Mouse (Mus musculus) heart, postnatal 0 days (tissue): ENCODE data around the gene Nos1ap. TPM values are rescaled to one million over a fixed set of nuclear protein-coding genes. Genes with fewer than 3 reads are reported as not detected.

Experiments
- ATAC-seq: fragments of 200-750 bp; cut with Nextera tagmentation; 2 replicates; pipeline ENCODE4 v1.8.0; 2017; ENCODE audit warnings: low read depth, moderate number of reproducible peaks, moderate library complexity; ENCODE audit not compliant: insufficient read depth
- DNase-seq: peaks from one replicate; pipeline ENCODE4 v3.0.0-alpha.2; 2016; ENCODE audit warnings: low spot score
- H3K27ac ChIP-seq: fragments of 300-500 bp; sonication (generic); 2 replicates; pipeline ENCODE4 v1.5.1; 2014; ENCODE audit warnings: low read depth, mild to moderate bottlenecking
- H3K27me3 ChIP-seq: fragments of 300-500 bp; sonication (generic); 2 replicates; pipeline ENCODE4 v1.6.1; 2014; ENCODE audit warnings: low read length, mixed read lengths; ENCODE audit not compliant: control insufficient read depth, insufficient read depth
- H3K36me3 ChIP-seq: fragments of 300-500 bp; sonication (generic); replicated peaks from 2 replicates; pipeline ENCODE4 v1.6.1; 2014; ENCODE audit warnings: low read length, mixed read lengths; ENCODE audit not compliant: control insufficient read depth, insufficient read depth
- H3K4me1 ChIP-seq: fragments of 300-500 bp; sonication (generic); 2 replicates; pipeline ENCODE4 v1.6.1; 2014; ENCODE audit warnings: antibody characterized with exemption; ENCODE audit not compliant: control insufficient read depth, insufficient read depth
- H3K4me2 ChIP-seq: fragments of 300-500 bp; sonication (generic); 2 replicates; pipeline ENCODE4 v1.6.1; 2014; ENCODE audit warnings: low read depth, mild to moderate bottlenecking, low read length, moderate library complexity
- H3K4me3 ChIP-seq: fragments of 300-500 bp; sonication (generic); 2 replicates; pipeline ENCODE4 v1.5.1; 2014; ENCODE audit warnings: low read depth, low read length
- H3K9ac ChIP-seq: fragments of 300-500 bp; sonication (generic); replicated peaks from 2 replicates; pipeline ENCODE4 v1.6.1; 2014; ENCODE audit warnings: low read depth, low read length, mixed read lengths
- H3K9me3 ChIP-seq: fragments of 300-500 bp; sonication (generic); replicated peaks from 2 replicates; pipeline ENCODE4 v1.6.1; 2016; ENCODE audit warnings: low read length; ENCODE audit not compliant: control insufficient read depth
- CTCF ChIP-seq: IDR thresholded peaks from 2 replicates; pipeline ENCODE4 v1.5.1; 2016; ENCODE audit warnings: antibody characterized with exemption, control low read depth, low read depth
- EP300 ChIP-seq: IDR thresholded peaks from 2 replicates; pipeline ENCODE4 v1.6.1; 2016; ENCODE audit warnings: antibody characterized with exemption, low read depth
- WGBS: fragments of 180-500 bp; shearing (Covaris S2); extraction: QIAGEN DNeasy Blood & Tissue Kit; methylation state at CpG from one replicate; pipeline ENCODE4 v1.1.7; 2014; 5-methylcytosine and 5-hydroxymethylcytosine counted together
- polyA plus RNA-seq: library from polyadenylated mRNA; unstranded; fragments of >200 nt; fragmentation: Nextera tagmentation; extraction: Ambion mirVana; gene quantifications from 2 replicates; pipeline ENCODE4 v1.2.1, GENCODE M21; 2015
- total RNA-seq: library from RNA; depleted of rRNA; stranded (reverse); fragments of >200 nt; gene quantifications from 2 replicates; pipeline ENCODE4 v1.2.3, GENCODE M21; 2014; ENCODE audit warnings: low replicate concordance

Nos1ap gene
- total and polyA plus RNA-seq, 2 experiments from 2014 or later, result 0.99 to 10.3 TPM

- 84% methylated on average over 3 of the region's 3 CpGs for WGBS
- no peaks in the 10 kb centered on the region for H3K27me3 ChIP-seq
- H3K4me3 ChIP-seq, result no peak overlapping the region
- H3K4me1 ChIP-seq, result peaks cover 8% of the 10 kb centered on the region; the same call in 1 of the 2 replicates
- no peak overlapping the region for H3K9ac ChIP-seq
- TF ChIP-seq EP300, result no peak
- no peak for TF ChIP-seq CTCF
- H3K4me2 ChIP-seq, result no peak overlapping the region
- no peaks in the 10 kb centered on the region for H3K36me3 ChIP-seq
- ATAC-seq, result no peak
- no peak for DNase-seq
- no peaks in the 10 kb centered on the region for H3K9me3 ChIP-seq
- no peak overlapping the region for H3K27ac ChIP-seq
These were observed 134.3 kb downstream of the Nos1ap start for GRCm38 (mm10) chr1:170455387-170455786.

DNA sequence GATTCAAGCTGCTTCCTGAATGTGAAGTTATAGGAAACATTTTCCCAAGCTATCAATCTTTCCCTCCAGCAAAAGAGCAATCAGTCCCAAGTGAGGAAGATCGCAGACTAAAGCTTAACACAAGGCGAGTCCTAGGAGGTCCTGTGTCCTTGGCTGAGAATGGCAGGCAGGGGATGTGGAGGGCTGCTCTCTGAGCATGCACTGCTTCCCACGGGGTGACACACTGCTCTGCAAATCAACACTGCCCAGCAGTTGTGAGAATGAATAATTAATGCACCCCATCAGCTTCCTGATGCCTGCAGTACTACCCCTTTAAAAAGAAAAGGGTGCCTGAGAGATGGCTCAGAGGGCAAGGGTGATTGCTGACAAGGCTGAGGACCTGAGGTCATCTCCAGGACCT lies 136.2 kb downstream of the Nos1ap start:
- DNase-seq, result no peak
- Histone ChIP-seq H3K27ac (no peak overlapping the region), H3K4me2 (no peak overlapping the region), H3K36me3 (no peaks in the 10 kb centered on the region), H3K9ac (no peak overlapping the region), H3K4me3 (no peak overlapping the region), H3K9me3 (no peaks in the 10 kb centered on the region), H3K4me1 (peaks cover 7% of the 10 kb centered on the region; the same call in 1 of the 2 replicates), H3K27me3 (no peaks in the 10 kb centered on the region)
- 51% methylated on average over 3 of the region's 3 CpGs for WGBS
- TF ChIP-seq CTCF (no peak), EP300 (no peak)
- no peak for ATAC-seq

- no peak overlapping the region for H3K4me2 ChIP-seq
- TF ChIP-seq CTCF (no peak), EP300 (no peak)
- no peaks in the 10 kb centered on the region; the same call in 1 of the 2 replicates for H3K4me1 ChIP-seq
- DNase-seq (no peak), ATAC-seq (no peak)
- H3K4me3 ChIP-seq, result no peak overlapping the region
- H3K27ac ChIP-seq, result no peak overlapping the region
- H3K9ac ChIP-seq, result no peak overlapping the region
- 50% methylated on average over 2 of the region's 2 CpGs for WGBS
- no peaks in the 10 kb centered on the region for H3K9me3 ChIP-seq
- H3K27me3 ChIP-seq, result no peaks in the 10 kb centered on the region
- H3K36me3 ChIP-seq, result no peaks in the 10 kb centered on the region
These were observed 141.4 kb downstream of the Nos1ap start for GRCm38 (mm10) chr1:170448244-170448643.

DNA sequence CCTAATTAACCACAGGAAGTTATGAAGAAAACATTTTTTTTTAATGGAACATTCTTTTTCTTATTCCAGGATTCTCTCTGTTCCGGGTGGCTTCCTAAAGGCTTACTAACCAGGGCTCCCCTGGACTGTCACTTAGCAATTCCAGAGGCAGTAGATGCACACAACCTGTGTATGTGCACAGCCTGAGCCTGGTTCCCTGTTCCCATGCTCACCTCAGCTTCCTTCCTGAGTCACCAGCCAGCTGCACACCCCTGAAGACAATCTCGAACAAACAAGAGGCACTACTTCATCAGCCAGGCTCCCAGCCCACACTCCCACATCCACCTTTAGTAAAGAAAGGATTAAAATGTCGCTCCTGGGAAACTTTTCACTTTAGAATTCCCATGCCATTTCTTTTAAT lies 144.2 kb downstream of the Nos1ap start:
- Histone ChIP-seq H3K9me3 (no peaks in the 10 kb centered on the region), H3K4me2 (no peak overlapping the region), H3K9ac (no peak overlapping the region), H3K27ac (no peak overlapping the region), H3K27me3 (no peaks in the 10 kb centered on the region), H3K4me1 (no peaks in the 10 kb centered on the region; the same call in 1 of the 2 replicates), H3K36me3 (no peaks in the 10 kb centered on the region), H3K4me3 (no peak overlapping the region)
- ATAC-seq (no peak; the same call in 1 of the 2 replicates), DNase-seq (no peak)
- TF ChIP-seq CTCF (no peak), EP300 (no peak)
- 54% methylated on average over 3 of the region's 3 CpGs for WGBS

- H3K36me3 ChIP-seq, result no peaks in the 10 kb centered on the region
- ATAC-seq (no peak), DNase-seq (no peak)
- H3K4me1 ChIP-seq, result peaks cover 5% of the 10 kb centered on the region; the same call in 1 of the 2 replicates
- WGBS, result 80% methylated on average over 10 of the region's 10 CpGs
- no peak overlapping the region for H3K4me2 ChIP-seq
- H3K9ac ChIP-seq, result no peak overlapping the region
- no peak overlapping the region for H3K27ac ChIP-seq
- no peaks in the 10 kb centered on the region for H3K9me3 ChIP-seq
- no peak overlapping the region for H3K4me3 ChIP-seq
- H3K27me3 ChIP-seq, result no peaks in the 10 kb centered on the region
- no peak for TF ChIP-seq CTCF
- TF ChIP-seq EP300, result no peak
These were observed 149.3 kb downstream of the Nos1ap start for GRCm38 (mm10) chr1:170440367-170440766.

- no peak for ATAC-seq
These were observed 151.1 kb downstream of the Nos1ap start for GRCm38 (mm10) chr1:170438471-170439151.

More at GRCm38 (mm10) chr1:170438471-170439151, 151.1 kb downstream of the Nos1ap start:
- Histone ChIP-seq H3K36me3 (no peaks in the 10 kb centered on the region), H3K4me1 (peaks cover 9% of the 10 kb centered on the region; the same call in 1 of the 2 replicates), H3K27me3 (no peaks in the 10 kb centered on the region), H3K27ac (no peak overlapping the region), H3K9ac (no peak overlapping the region), H3K4me2 (no peak overlapping the region), H3K9me3 (no peaks in the 10 kb centered on the region), H3K4me3 (no peak overlapping the region)
- no peak for DNase-seq
- 53% methylated on average over 7 of the region's 7 CpGs for WGBS
- TF ChIP-seq EP300, result no peak
